Mouse (Mus musculus) liver, embryonic 11.5 days (tissue): Measurements from ENCODE around the gene Dmbt1. TPM values are rescaled to one million over a fixed set of nuclear protein-coding genes. Genes with fewer than 3 reads are reported as not detected.

Experiments used
- ATAC-seq: fragments of 200-750 bp; cut with Nextera tagmentation; replicated peaks from 2 replicates; pipeline ENCODE4 v1.8.0; 2017; ENCODE audit warnings: moderate number of reproducible peaks, mild to moderate bottlenecking, moderate TSS enrichment, moderate library complexity; ENCODE audit not compliant: low FRiP score
- DNase-seq: peaks from one replicate; pipeline ENCODE4 v3.0.0-alpha.2; 2017; ENCODE audit warnings: low spot score
- H3K27ac ChIP-seq: fragments of 300-500 bp; sonication (generic); 2 replicates; pipeline ENCODE4 v1.5.1; 2014; ENCODE audit warnings: mild to moderate bottlenecking, low read depth, low read length, control low read depth
- H3K27me3 ChIP-seq: fragments of 300-500 bp; sonication (generic); replicated peaks from 2 replicates; pipeline ENCODE4 v1.6.1; 2014; ENCODE audit warnings: low read length, mixed read lengths; ENCODE audit not compliant: control insufficient read depth, insufficient read depth
- H3K36me3 ChIP-seq: fragments of 300-500 bp; sonication (generic); 2 replicates; pipeline ENCODE4 v1.6.1; 2014; ENCODE audit warnings: mild to moderate bottlenecking, low read length, moderate library complexity, mixed read lengths; ENCODE audit not compliant: control insufficient read depth, insufficient read depth
- H3K4me1 ChIP-seq: fragments of 300-500 bp; sonication (generic); replicated peaks from 2 replicates; pipeline ENCODE4 v1.6.1; 2014; ENCODE audit warnings: low read length, mixed read lengths; ENCODE audit not compliant: control insufficient read depth, insufficient read depth
- H3K4me2 ChIP-seq: fragments of 300-500 bp; sonication (generic); 2 replicates; pipeline ENCODE4 v1.6.1; 2014; ENCODE audit warnings: mild to moderate bottlenecking, control low read depth, moderate library complexity
- H3K4me3 ChIP-seq: fragments of 300-500 bp; sonication (generic); 2 replicates; pipeline ENCODE4 v1.5.1; 2014; ENCODE audit warnings: low read depth, low read length, control low read depth
- H3K9ac ChIP-seq: fragments of 300-500 bp; sonication (generic); 2 replicates; pipeline ENCODE4 v1.6.1; 2014; ENCODE audit warnings: low read depth, low read length, control low read depth
- H3K9me3 ChIP-seq: fragments of 300-500 bp; sonication (generic); 2 replicates; pipeline ENCODE4 v1.6.1; 2016; ENCODE audit warnings: low read length, inconsistent platforms, mixed read lengths; ENCODE audit not compliant: control insufficient read depth
- WGBS: fragments of 180-500 bp; shearing (Covaris S2); extraction: QIAGEN DNeasy Blood & Tissue Kit; methylation state at CpG from one replicate; pipeline ENCODE4 v1.1.7; 2014; 5-methylcytosine and 5-hydroxymethylcytosine counted together
- polyA plus RNA-seq: library from polyadenylated mRNA; unstranded; fragments of >200 nt; fragmentation: Nextera tagmentation; extraction: Ambion mirVana; gene quantifications from 2 replicates; pipeline ENCODE4 v1.2.1, GENCODE M21; 2014

Dmbt1 gene
- polyA plus RNA-seq, result not detected in 2 replicates

DNA sequence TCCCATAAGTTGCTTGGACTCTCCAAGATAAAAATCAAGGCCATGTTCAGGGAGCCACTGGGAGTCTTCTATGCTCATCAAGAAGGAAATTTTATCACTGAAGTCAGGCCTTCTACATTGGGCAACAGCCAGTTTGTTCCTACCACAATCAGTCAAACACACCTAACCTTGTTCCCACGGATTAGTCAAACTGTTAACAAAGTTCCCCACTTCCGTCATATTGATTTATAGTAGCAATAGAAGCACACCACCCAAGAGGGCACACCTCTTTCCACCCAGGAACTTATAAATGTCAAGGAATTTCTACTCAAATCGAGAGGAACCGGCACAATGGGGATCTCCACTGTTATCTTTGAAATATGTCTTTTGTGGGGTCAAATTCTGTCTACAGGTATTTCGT lies at the start of gene Dmbt1:
Gene Dmbt1 (plus strand): TSS at position 299 of the 400 bp plus-strand sequence.
- Histone ChIP-seq H3K9ac (no peak within 1 kb of the TSS), H3K4me2 (no peak within 1 kb of the TSS), H3K27me3 (no peaks in the 10 kb centered on the region), H3K4me3 (no peak within 1 kb of the TSS), H3K27ac (no peak within 1 kb of the TSS), H3K36me3 (no peaks in the 10 kb centered on the region), H3K4me1 (no peaks in the 10 kb centered on the region), H3K9me3 (no peaks in the 10 kb centered on the region)
- ATAC-seq, result no peak
- WGBS, result 77% methylated on average over 5 of the region's 5 CpGs
- no peak for DNase-seq

DNA sequence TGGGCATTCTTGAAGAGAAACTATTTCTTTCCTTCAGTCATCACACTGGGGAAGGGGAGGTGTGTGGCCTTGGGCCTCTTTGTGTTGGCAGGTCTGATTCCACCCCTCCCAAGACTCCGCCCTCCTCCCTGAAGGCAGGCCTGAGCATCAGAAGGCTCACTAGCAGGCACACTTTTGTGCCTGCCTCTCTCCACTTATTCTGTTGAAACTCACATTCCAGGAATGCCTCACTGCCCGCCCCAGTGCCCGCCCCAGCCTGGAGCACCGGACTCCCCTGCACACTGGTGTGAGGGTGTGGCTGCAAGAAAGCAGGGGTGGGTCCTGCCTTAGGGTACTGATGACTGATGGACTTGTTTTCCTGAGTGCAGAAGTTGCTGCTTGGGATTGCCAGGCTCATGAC lies 49.5 kb upstream of the Dmbt1 start:
- Histone ChIP-seq H3K36me3 (no peaks in the 10 kb centered on the region), H3K9me3 (no peaks in the 10 kb centered on the region), H3K4me2 (no peak overlapping the region), H3K9ac (no peak overlapping the region), H3K4me3 (no peak overlapping the region), H3K27me3 (no peaks in the 10 kb centered on the region), H3K4me1 (no peaks in the 10 kb centered on the region), H3K27ac (no peak overlapping the region)
- DNase-seq, result no peak
- 45% methylated on average over 4 of the region's 4 CpGs for WGBS
- no peak for ATAC-seq

DNA sequence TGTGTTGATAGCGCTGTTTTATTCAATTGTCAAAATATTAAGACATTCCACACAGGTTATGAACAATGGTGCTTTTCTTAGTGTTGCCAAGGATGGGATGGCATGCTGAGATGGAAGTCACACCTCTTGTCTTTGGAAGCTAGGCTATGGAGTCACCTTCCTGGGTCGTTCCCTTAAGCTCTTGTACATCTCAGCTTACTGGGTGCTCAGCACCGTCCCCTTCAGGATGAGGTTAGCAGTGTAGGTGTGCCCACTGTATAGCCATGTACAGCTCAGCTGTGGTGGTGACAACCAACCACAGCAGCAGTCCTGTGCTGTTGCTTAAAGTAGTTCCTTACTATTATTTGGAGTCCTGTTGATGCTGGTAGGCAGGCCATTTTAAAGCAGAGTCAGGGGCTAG lies 49.0 kb upstream of the Dmbt1 start:
- H3K9me3 ChIP-seq, result no peaks in the 10 kb centered on the region

GRCm38 (mm10) chr7:130984294-130984693 lies 47.6 kb upstream of the Dmbt1 start:
- Histone ChIP-seq H3K4me3 (no peak overlapping the region), H3K4me2 (no peak overlapping the region), H3K27me3 (no peaks in the 10 kb centered on the region), H3K4me1 (no peaks in the 10 kb centered on the region), H3K9me3 (no peaks in the 10 kb centered on the region), H3K9ac (no peak overlapping the region), H3K27ac (no peak overlapping the region), H3K36me3 (no peaks in the 10 kb centered on the region)
- no peak for DNase-seq
- 83% methylated on average over 7 of the region's 7 CpGs for WGBS
- no peak for ATAC-seq

More for the DNA sequence above, 49.0 kb upstream of the Dmbt1 start:
- no peak overlapping the region for H3K4me2 ChIP-seq
- H3K36me3 ChIP-seq, result no peaks in the 10 kb centered on the region
- no peak for ATAC-seq
- H3K9ac ChIP-seq, result no peak overlapping the region
- no peak overlapping the region for H3K27ac ChIP-seq
- no peaks in the 10 kb centered on the region for H3K27me3 ChIP-seq
- DNase-seq, result no peak
- 69% methylated on average over 3 of the region's 3 CpGs for WGBS
- no peak overlapping the region for H3K4me3 ChIP-seq
- no peaks in the 10 kb centered on the region for H3K4me1 ChIP-seq

DNA sequence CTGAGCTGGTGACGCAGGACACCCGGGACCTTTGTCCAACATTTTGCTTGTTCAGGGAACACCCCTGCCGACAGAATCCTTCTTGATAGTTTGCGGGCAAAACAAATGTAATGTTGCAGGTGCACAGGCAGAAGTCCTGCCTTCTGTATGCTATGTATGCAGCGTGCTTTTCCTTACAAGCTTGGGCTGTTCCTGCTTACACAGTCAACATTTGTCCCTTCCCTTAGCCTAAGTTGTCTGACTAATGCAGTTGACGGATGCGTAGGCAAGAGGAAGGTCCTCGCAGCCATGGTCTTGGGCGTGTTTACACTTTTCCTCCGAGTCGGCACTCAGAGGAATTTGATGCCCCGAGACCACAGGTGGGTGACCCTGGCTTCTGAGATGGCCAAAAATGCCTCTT lies 46.7 kb upstream of the Dmbt1 start:
- no peaks in the 10 kb centered on the region for H3K9me3 ChIP-seq
- no peak overlapping the region for H3K27ac ChIP-seq
- ATAC-seq (no peak), DNase-seq (no peak)
- H3K27me3 ChIP-seq, result no peaks in the 10 kb centered on the region
- no peaks in the 10 kb centered on the region for H3K36me3 ChIP-seq
- WGBS, result 77% methylated on average over 12 of the region's 12 CpGs
- H3K4me1 ChIP-seq, result no peaks in the 10 kb centered on the region
- no peak overlapping the region for H3K4me2 ChIP-seq
- no peak overlapping the region for H3K4me3 ChIP-seq
- H3K9ac ChIP-seq, result no peak overlapping the region

GRCm38 (mm10) chr7:130985716-130986115 lies 46.1 kb upstream of the Dmbt1 start:
- Histone ChIP-seq H3K27ac (no peak overlapping the region), H3K27me3 (no peaks in the 10 kb centered on the region), H3K9ac (no peak overlapping the region), H3K36me3 (no peaks in the 10 kb centered on the region), H3K4me1 (no peaks in the 10 kb centered on the region), H3K4me3 (no peak overlapping the region), H3K9me3 (no peaks in the 10 kb centered on the region), H3K4me2 (no peak overlapping the region)
- no peak for DNase-seq
- WGBS, result 68% methylated on average over 3 of the region's 3 CpGs
- no peak for ATAC-seq

- Histone ChIP-seq H3K4me2 (no peak overlapping the region), H3K9me3 (no peaks in the 10 kb centered on the region), H3K36me3 (no peaks in the 10 kb centered on the region), H3K4me1 (no peaks in the 10 kb centered on the region), H3K27ac (no peak overlapping the region), H3K9ac (no peak overlapping the region), H3K27me3 (no peaks in the 10 kb centered on the region), H3K4me3 (no peak overlapping the region)
- ATAC-seq, result no peak
- no peak for DNase-seq
- WGBS, result 71% methylated on average over 5 of the region's 5 CpGs
These were observed 43.7 kb upstream of the Dmbt1 start for GRCm38 (mm10) chr7:130988146-130988545.

DNA sequence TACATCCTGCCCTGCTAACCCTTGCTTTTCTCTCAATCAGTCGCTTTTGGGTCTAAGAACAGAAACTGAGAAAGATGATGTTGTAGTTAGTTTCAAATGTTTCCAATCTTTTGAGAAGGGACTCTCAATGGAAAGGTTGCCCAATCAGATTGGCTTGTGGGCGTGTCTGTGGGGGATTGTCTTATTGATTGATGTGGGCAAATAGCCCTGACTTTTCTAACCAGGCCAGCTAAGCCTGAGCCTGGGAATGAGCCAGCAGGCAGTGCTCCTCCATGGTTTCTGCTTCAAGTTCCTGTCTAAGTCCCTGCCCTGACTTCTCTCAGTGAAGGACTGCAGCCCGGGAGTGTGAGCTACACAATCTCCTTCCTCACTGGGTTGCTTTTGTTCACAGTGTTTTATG lies 42.5 kb upstream of the Dmbt1 start:
- no peak overlapping the region for H3K9ac ChIP-seq
- ATAC-seq, result no peak
- 65% methylated on average over 3 of the region's 3 CpGs for WGBS

GRCm38 (mm10) chr7:130991174-130991789 lies 40.6 kb upstream of the Dmbt1 start:
- no peaks in the 10 kb centered on the region for H3K4me1 ChIP-seq
- WGBS, result 85% methylated on average over 13 of the region's 13 CpGs
- no peak overlapping the region for H3K4me2 ChIP-seq
- no peaks in the 10 kb centered on the region for H3K36me3 ChIP-seq
- no peak overlapping the region for H3K27ac ChIP-seq
- ATAC-seq (no peak), DNase-seq (no peak)
- H3K9ac ChIP-seq, result no peak overlapping the region
- H3K27me3 ChIP-seq, result no peaks in the 10 kb centered on the region
- H3K4me3 ChIP-seq, result no peak overlapping the region
- no peaks in the 10 kb centered on the region for H3K9me3 ChIP-seq

More for the DNA sequence above, 42.5 kb upstream of the Dmbt1 start:
- H3K4me3 ChIP-seq, result no peak overlapping the region
- no peaks in the 10 kb centered on the region for H3K36me3 ChIP-seq
- H3K27me3 ChIP-seq, result no peaks in the 10 kb centered on the region
- no peak overlapping the region for H3K4me2 ChIP-seq
- H3K9me3 ChIP-seq, result no peaks in the 10 kb centered on the region
- H3K27ac ChIP-seq, result no peak overlapping the region
- H3K4me1 ChIP-seq, result no peaks in the 10 kb centered on the region
- no peak for DNase-seq
